Mouse (Mus musculus) adrenal gland, adult 18-20 months (tissue): ENCODE data around the gene Ndufs2. TPM values are rescaled to one million over a fixed set of nuclear protein-coding genes. Genes with fewer than 3 reads are reported as not detected.

Source experiments
- DNase-seq, 2 experiments: peaks; one replicate each; pipeline ENCODE4 v3.0.0; 2021 to 2022; ENCODE audit warnings: low spot score in 2 of 2
- total RNA-seq, 2 experiments: library from RNA; stranded (reverse); gene quantifications; 1 replicate in 1 of 2; 2 replicates in 1 of 2; pipeline ENCODE4 v1.2.3; 2021

Gene Ndufs2
- total RNA-seq, 2 experiments from 2014 or later, result 683 to 1,034 TPM

GRCm38 (mm10) chr1:171279721-171280120 is 28.5 kb upstream of the Ndufs2 start:
- DNase-seq, result peak in 1 of 2 experiments; percentile 16

- peak in 1 of 2 experiments; percentile 18 for DNase-seq
Observed at GRCm38 (mm10) chr1:171279012-171279705, 28.0 kb upstream of the Ndufs2 start.

GRCm38 (mm10) chr1:171278436-171278835 is 27.2 kb upstream of the Ndufs2 start:
- DNase-seq, result peak in 1 of 2 experiments; percentile 9

GRCm38 (mm10) chr1:171277736-171278135 is 26.5 kb upstream of the Ndufs2 start:
- DNase-seq, result peak in 1 of 2 experiments; percentile 14

- DNase-seq, result no peak
Observed at GRCm38 (mm10) chr1:171276110-171276748, 25.0 kb upstream of the Ndufs2 start.

GRCm38 (mm10) chr1:171275144-171275734 is 24.1 kb upstream of the Ndufs2 start:
- no peak for DNase-seq

- no peak for DNase-seq
Observed at GRCm38 (mm10) chr1:171274171-171274570, 23.0 kb upstream of the Ndufs2 start.

GRCm38 (mm10) chr1:171272086-171272485 is 20.9 kb upstream of the Ndufs2 start:
- DNase-seq, result no peak

GRCm38 (mm10) chr1:171271622-171272021 is 20.4 kb upstream of the Ndufs2 start:
- DNase-seq, result no peak

- DNase-seq, result no peak
Observed at GRCm38 (mm10) chr1:171271196-171271595, 20.0 kb upstream of the Ndufs2 start.

- DNase-seq, result no peak
Observed at GRCm38 (mm10) chr1:171270573-171270900, 19.3 kb upstream of the Ndufs2 start.

GRCm38 (mm10) chr1:171269848-171270572 is 18.8 kb upstream of the Ndufs2 start, which contains the start of gene B4galt3:
Gene B4galt3, plus strand, starts transcription at chr1:171270328.
- peak; percentile 99 for DNase-seq

- no peak for DNase-seq
Observed at GRCm38 (mm10) chr1:171268341-171268740, 17.2 kb upstream of the Ndufs2 start.

GRCm38 (mm10) chr1:171265971-171266744 is 15.0 kb upstream of the Ndufs2 start:
- no peak for DNase-seq

- no peak for DNase-seq
Observed at GRCm38 (mm10) chr1:171263666-171264461, 12.7 kb upstream of the Ndufs2 start.

- DNase-seq, result no peak
Observed at GRCm38 (mm10) chr1:171263185-171263611, 12.0 kb upstream of the Ndufs2 start.

GRCm38 (mm10) chr1:171262594-171263130 is 11.5 kb upstream of the Ndufs2 start:
- no peak for DNase-seq

GRCm38 (mm10) chr1:171260316-171260715 is 9.1 kb upstream of the Ndufs2 start:
- DNase-seq, result no peak

- DNase-seq, result no peak
Observed at GRCm38 (mm10) chr1:171258921-171259320, 7.7 kb upstream of the Ndufs2 start.

- no peak for DNase-seq
Observed at GRCm38 (mm10) chr1:171257781-171258180, 6.6 kb upstream of the Ndufs2 start.
